Mouse (Mus musculus) brain, embryonic 14.5 days (tissue): ENCODE data around the gene Hoxc8.

Experiments
- CTCF ChIP-seq: fragments of 200-500 bp; IDR thresholded peaks from 2 replicates; pipeline ENCODE4 v1.5.1; 2012; ENCODE audit warnings: inconsistent platforms, mild to moderate bottlenecking, moderate library complexity, borderline replicate concordance; ENCODE audit not compliant: insufficient read depth, insufficient read length; ENCODE audit errors: extremely low read depth
- POLR2A ChIP-seq: fragments of 200-500 bp; IDR thresholded peaks from 2 replicates; pipeline ENCODE4 v1.6.1; 2012; ENCODE audit warnings: mild to moderate bottlenecking, inconsistent platforms, borderline replicate concordance; ENCODE audit not compliant: poor library complexity, insufficient read depth, insufficient read length, severe bottlenecking; ENCODE audit errors: extremely low read depth

- TF ChIP-seq CTCF (no peak), POLR2A (no peak)
Measured at GRCm38 (mm10) chr15:102949696-102950095, 40.7 kb upstream of the Hoxc8 start.
